20 mouse cellular contexts compared by ENCODE assay signal in genomic region chr1:151156129-151156528, GRCm38 (mm10). TPM values are rescaled to one million over a fixed set of nuclear protein-coding genes. Genes with fewer than 3 reads are reported as not detected.
"Had no signal": no experiment of that assay in that cellular context is flagged by ENCODE, and none has a peak within 500 bp of the region (broad histone marks: within the 10 kb centered on the region; RNA-seq: fewer than 3 reads in every experiment).

No protein-coding gene starts in this region.

- H3K4me1 ChIP-seq: neural tube, embryonic 12.5 days had no signal

- H3K27ac ChIP-seq: limb, embryonic 13.5 days; liver, embryonic 15.5 days; midbrain, embryonic 15.5 days; neural tube, embryonic 12.5 days; stomach, postnatal 0 days had no signal

- H3K9ac ChIP-seq: limb, embryonic 13.5 days; liver, embryonic 15.5 days; midbrain, embryonic 15.5 days; neural tube, embryonic 12.5 days had no signal

- H3K9me3 ChIP-seq: limb, embryonic 13.5 days; liver, embryonic 15.5 days; midbrain, embryonic 15.5 days; neural tube, embryonic 12.5 days had no signal

- H3K4me3 ChIP-seq: limb, embryonic 13.5 days; liver, embryonic 15.5 days; midbrain, embryonic 15.5 days; neural tube, embryonic 12.5 days had no signal

- H3K36me3 ChIP-seq: limb, embryonic 13.5 days; liver, embryonic 15.5 days; midbrain, embryonic 15.5 days; neural tube, embryonic 12.5 days had no signal

- ATAC-seq: lung, postnatal 0 days; midbrain, embryonic 15.5 days had no signal

- DNase-seq: kidney, postnatal 10 days; left cerebral cortex, postnatal 4 days; lung, adult 2 months; lung, postnatal 36 days; thymus, postnatal 4 days had no signal

- H3K4me2 ChIP-seq: limb, embryonic 13.5 days; liver, embryonic 11.5 days; liver, embryonic 15.5 days; midbrain, embryonic 11.5 days; midbrain, embryonic 15.5 days; neural tube, embryonic 12.5 days had no signal

- H3K27me3 ChIP-seq: limb, embryonic 13.5 days; midbrain, embryonic 15.5 days; neural tube, embryonic 12.5 days had no signal

RNA-seq across cellular contexts. Expression of gene Gm47985, which starts 26.2 kb away (rescaled TPM):
- total RNA-seq: layer of hippocampus, postnatal 14 days; left cerebral cortex, adult 18-20 months; left cerebral cortex, postnatal 10 days; left cerebral cortex, postnatal 4 days; monocyte, adult 5-6 weeks; neutrophil, adult 5-6 weeks had no signal
- polyA plus RNA-seq: lung, adult 2 months; midbrain, embryonic 15.5 days; stomach, postnatal 0 days had no signal

RNA-seq across cellular contexts. Expression of gene Gm8947, which starts 36.0 kb away (rescaled TPM):
- total RNA-seq: layer of hippocampus, adult 8-10 months; layer of hippocampus, postnatal 14 days; left cerebral cortex, adult 18-20 months; left cerebral cortex, postnatal 10 days; left cerebral cortex, postnatal 4 days; monocyte, adult 5-6 weeks; neutrophil, adult 5-6 weeks had no signal
- polyA plus RNA-seq: limb, embryonic 13.5 days; lung, adult 2 months; lung, postnatal 0 days; midbrain, embryonic 15.5 days had no signal

RNA-seq across cellular contexts. Expression of gene Gm47995, which starts 42.1 kb away (rescaled TPM):
- total RNA-seq: layer of hippocampus, adult 8-10 months; layer of hippocampus, postnatal 14 days; left cerebral cortex, adult 18-20 months; left cerebral cortex, postnatal 10 days; left cerebral cortex, postnatal 4 days; monocyte, adult 5-6 weeks; neutrophil, adult 5-6 weeks had no signal
- polyA plus RNA-seq: limb, embryonic 13.5 days; lung, adult 2 months; midbrain, embryonic 11.5 days; midbrain, embryonic 15.5 days; stomach, postnatal 0 days had no signal

RNA-seq across cellular contexts. Expression of gene 3110040M04Rik, which starts 47.8 kb away (rescaled TPM):
- total RNA-seq: layer of hippocampus, adult 8-10 months; layer of hippocampus, postnatal 14 days; left cerebral cortex, adult 18-20 months; left cerebral cortex, postnatal 10 days; left cerebral cortex, postnatal 4 days; monocyte, adult 5-6 weeks; neutrophil, adult 5-6 weeks had no signal
- polyA plus RNA-seq: limb, embryonic 13.5 days; lung, adult 2 months; lung, postnatal 0 days; midbrain, embryonic 15.5 days; neural tube, embryonic 12.5 days; stomach, postnatal 0 days had no signal

RNA-seq across cellular contexts. Expression of gene Gm47996, which starts 53.8 kb away (rescaled TPM):
- total RNA-seq: layer of hippocampus, adult 8-10 months; layer of hippocampus, postnatal 14 days; left cerebral cortex, adult 18-20 months; left cerebral cortex, postnatal 10 days; left cerebral cortex, postnatal 4 days; megakaryocyte, adult 5-6 weeks; monocyte, adult 5-6 weeks; neutrophil, adult 5-6 weeks had no signal
- polyA plus RNA-seq: limb, embryonic 13.5 days; lung, adult 2 months; lung, postnatal 0 days; midbrain, embryonic 11.5 days; midbrain, embryonic 15.5 days; neural tube, embryonic 12.5 days; stomach, postnatal 0 days had no signal
